Mouse (Mus musculus) midbrain, embryonic 16.5 days (tissue): ENCODE measurements around the gene Adprh. TPM values are rescaled to one million over a fixed set of nuclear protein-coding genes. Genes with fewer than 3 reads are reported as not detected.
"Not testable (repeated sequence)": the region's sequence is repeated elsewhere in the genome, so short reads cannot be mapped to it uniquely, and the experiment has no call there.

ENCODE experiments used
- ATAC-seq: fragments of 200-750 bp; cut with Nextera tagmentation; 2 replicates; pipeline ENCODE4 v1.8.0; 2017; ENCODE audit warnings: moderate TSS enrichment
- H3K27ac ChIP-seq: fragments of 300-500 bp; sonication (generic); 2 replicates; pipeline ENCODE4 v1.5.1; 2014; ENCODE audit warnings: mild to moderate bottlenecking, low read length, mixed read lengths
- H3K27me3 ChIP-seq: fragments of 300-500 bp; sonication (generic); 2 replicates; pipeline ENCODE4 v1.6.1; 2014; ENCODE audit warnings: low read depth, low read length, mixed read lengths; ENCODE audit not compliant: control insufficient read depth, insufficient read depth
- H3K36me3 ChIP-seq: fragments of 300-500 bp; sonication (generic); 2 replicates; pipeline ENCODE4 v1.6.1; 2014; ENCODE audit warnings: mild to moderate bottlenecking, low read length, moderate library complexity, mixed read lengths; ENCODE audit not compliant: control insufficient read depth, insufficient read depth
- H3K4me1 ChIP-seq: fragments of 300-500 bp; sonication (generic); 2 replicates; pipeline ENCODE4 v1.6.1; 2014; ENCODE audit warnings: mild to moderate bottlenecking, low read length, mixed read lengths; ENCODE audit not compliant: control insufficient read depth, insufficient read depth
- H3K4me2 ChIP-seq: fragments of 300-500 bp; sonication (generic); 2 replicates; pipeline ENCODE4 v1.6.1; 2014; ENCODE audit warnings: mild to moderate bottlenecking, low read length, mixed read lengths
- H3K4me3 ChIP-seq: fragments of 300-500 bp; sonication (generic); 2 replicates; pipeline ENCODE4 v1.5.1; 2014; ENCODE audit warnings: low read depth, mild to moderate bottlenecking, low read length, moderate library complexity, mixed read lengths
- H3K9ac ChIP-seq: fragments of 300-500 bp; sonication (generic); 2 replicates; pipeline ENCODE4 v1.6.1; 2014; ENCODE audit warnings: low read depth, low read length, mixed read lengths
- H3K9me3 ChIP-seq: fragments of 300-500 bp; sonication (generic); replicated peaks from 2 replicates; pipeline ENCODE4 v1.6.1; 2014; ENCODE audit warnings: mild to moderate bottlenecking, low read length, mixed read lengths; ENCODE audit not compliant: control insufficient read depth, poor library complexity, severe bottlenecking
- WGBS: fragments of 180-500 bp; shearing (Covaris S2); extraction: QIAGEN DNeasy Blood & Tissue Kit; methylation state at CpG from one replicate; pipeline ENCODE4 v1.1.7; 2014; 5-methylcytosine and 5-hydroxymethylcytosine counted together
- polyA plus RNA-seq: library from polyadenylated mRNA; unstranded; fragments of >200 nt; fragmentation: Nextera tagmentation; extraction: Ambion mirVana; gene quantifications from 2 replicates; pipeline ENCODE4 v1.2.1, GENCODE M21; 2015

Adprh gene
- polyA plus RNA-seq, 1 experiment from 2014 or later, result 160 TPM

- not testable (repeated sequence) for H3K4me1 ChIP-seq, H3K36me3 ChIP-seq, H3K27ac ChIP-seq, H3K9me3 ChIP-seq, H3K27me3 ChIP-seq, ATAC-seq
- peak overlapping the region; percentile 51; the same call in 1 of the 2 replicates for H3K9ac ChIP-seq
- H3K4me3 ChIP-seq, result peak overlapping the region; percentile 39
- 51% methylated on average over 14 of the region's 14 CpGs for WGBS
- peak overlapping the region; percentile 77 for H3K4me2 ChIP-seq
These were observed 24.7 kb upstream of the Adprh start for GRCm38 (mm10) chr16:38477241-38477608.

GRCm38 (mm10) chr16:38476312-38477240, 24.1 kb upstream of the Adprh start:
- 10% methylated on average over 34 of the region's 34 CpGs for WGBS
- Histone ChIP-seq H3K36me3 (no peaks in the 10 kb centered on the region), H3K4me1 (0 out of 2 replicates have a peak, but pooled peaks cover 3% of the 10 kb centered on the region), H3K9me3 (no peaks in the 10 kb centered on the region), H3K4me3 (peak overlapping the region; percentile 39), H3K27ac (no peak overlapping the region), H3K4me2 (peak overlapping the region; percentile 77), H3K9ac (peak overlapping the region; percentile 51), H3K27me3 (no peaks in the 10 kb centered on the region)
- ATAC-seq, result 0 out of 2 replicates have a peak, but pooled peaks have one; percentile 42

- 66% methylated on average over 4 of the region's 4 CpGs for WGBS
- ATAC-seq, result no peak
- Histone ChIP-seq H3K27ac (no peak overlapping the region), H3K9ac (no peak overlapping the region), H3K36me3 (no peaks in the 10 kb centered on the region), H3K4me2 (peak overlapping the region; percentile 77), H3K4me1 (0 out of 2 replicates have a peak, but pooled peaks cover 3% of the 10 kb centered on the region), H3K9me3 (no peaks in the 10 kb centered on the region), H3K4me3 (peak overlapping the region; percentile 39; the same call in 1 of the 2 replicates), H3K27me3 (no peaks in the 10 kb centered on the region)
These were observed 23.3 kb upstream of the Adprh start for GRCm38 (mm10) chr16:38475681-38476311.

- Histone ChIP-seq H3K4me3 (no peak overlapping the region), H3K9me3 (no peaks in the 10 kb centered on the region), H3K9ac (no peak overlapping the region), H3K4me2 (no peak overlapping the region), H3K36me3 (no peaks in the 10 kb centered on the region), H3K27ac (no peak overlapping the region), H3K4me1 (0 out of 2 replicates have a peak, but pooled peaks cover 3% of the 10 kb centered on the region), H3K27me3 (no peaks in the 10 kb centered on the region)
- 92% methylated on average over 9 of the region's 9 CpGs for WGBS
- ATAC-seq, result no peak
These were observed 22.3 kb upstream of the Adprh start for GRCm38 (mm10) chr16:38474677-38475286.

- Histone ChIP-seq H3K9ac (no peak overlapping the region), H3K9me3 (no peaks in the 10 kb centered on the region), H3K27me3 (no peaks in the 10 kb centered on the region), H3K27ac (no peak overlapping the region), H3K4me3 (no peak overlapping the region), H3K4me2 (no peak overlapping the region), H3K4me1 (0 out of 2 replicates have a peak, but pooled peaks cover 3% of the 10 kb centered on the region), H3K36me3 (no peaks in the 10 kb centered on the region)
- no peak for ATAC-seq
- 90% methylated on average over 5 of the region's 5 CpGs for WGBS
These were observed 21.2 kb upstream of the Adprh start for GRCm38 (mm10) chr16:38473661-38474060.

- no peak for ATAC-seq
- no peak overlapping the region for H3K4me3 ChIP-seq
- H3K27ac ChIP-seq, result no peak overlapping the region
- H3K4me1 ChIP-seq, result 0 out of 2 replicates have a peak, but pooled peaks cover 3% of the 10 kb centered on the region
- no peak overlapping the region for H3K9ac ChIP-seq
- no peaks in the 10 kb centered on the region for H3K36me3 ChIP-seq
- no peaks in the 10 kb centered on the region for H3K9me3 ChIP-seq
- 87% methylated on average over 5 of the region's 5 CpGs for WGBS
- H3K27me3 ChIP-seq, result no peaks in the 10 kb centered on the region
- no peak overlapping the region for H3K4me2 ChIP-seq
These were observed 20.0 kb upstream of the Adprh start for GRCm38 (mm10) chr16:38472507-38472873.

GRCm38 (mm10) chr16:38471697-38472506, 19.4 kb upstream of the Adprh start:
- Histone ChIP-seq H3K4me1 (0 out of 2 replicates have a peak, but pooled peaks cover 1% of the 10 kb centered on the region), H3K27me3 (no peaks in the 10 kb centered on the region), H3K9me3 (no peaks in the 10 kb centered on the region), H3K4me2 (no peak overlapping the region), H3K27ac (no peak overlapping the region), H3K36me3 (no peaks in the 10 kb centered on the region), H3K4me3 (no peak overlapping the region), H3K9ac (no peak overlapping the region)
- ATAC-seq, result no peak
- WGBS, result 80% methylated on average over 11 of the region's 11 CpGs

- no peak overlapping the region for H3K4me3 ChIP-seq
- no peak overlapping the region for H3K27ac ChIP-seq
- H3K4me2 ChIP-seq, result no peak overlapping the region
- no peaks in the 10 kb centered on the region for H3K9me3 ChIP-seq
- no peaks in the 10 kb centered on the region for H3K4me1 ChIP-seq
- ATAC-seq, result no peak
- no peaks in the 10 kb centered on the region for H3K36me3 ChIP-seq
- 77% methylated on average over 8 of the region's 8 CpGs for WGBS
- H3K27me3 ChIP-seq, result no peaks in the 10 kb centered on the region
- H3K9ac ChIP-seq, result no peak overlapping the region
These were observed 16.9 kb upstream of the Adprh start for GRCm38 (mm10) chr16:38469437-38469836.
